Mouse (Mus musculus) thymus, postnatal 36 days (tissue): ENCODE measurements around the gene Thtpa.

ENCODE experiments used
- DNase-seq, 2 experiments: peaks; one replicate each; pipeline ENCODE4 v3.0.0; 2022; ENCODE audit warnings: mixed read lengths in 2 of 2

Thtpa gene

DNA sequence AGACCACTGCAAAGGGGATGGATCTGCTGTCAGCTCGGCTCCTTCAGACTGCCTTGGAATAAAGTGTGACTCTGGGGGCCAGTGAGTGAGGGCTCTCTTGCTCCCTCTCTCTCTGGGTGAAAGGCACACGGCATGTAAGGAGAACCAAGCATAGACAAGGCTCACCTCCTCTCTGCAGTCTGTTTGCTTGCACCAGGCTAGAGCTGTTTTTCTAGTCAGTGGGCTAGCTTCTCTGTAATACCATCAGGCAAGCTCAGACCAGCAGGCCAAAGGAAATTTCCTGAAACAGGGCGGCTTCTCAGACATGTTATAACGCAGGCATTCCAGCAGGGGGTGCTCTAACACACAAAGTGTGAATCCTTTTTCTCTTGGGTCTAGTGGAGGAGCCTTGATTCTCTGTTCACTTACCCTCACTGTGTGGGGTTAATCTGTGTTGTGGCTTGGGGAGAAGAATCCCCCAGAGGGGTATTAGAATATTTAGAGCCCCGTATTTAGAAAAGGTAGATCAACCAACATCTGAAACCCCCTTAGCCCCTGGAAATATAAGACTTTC lies 53.9 kb downstream of the Thtpa start:
- DNase-seq = peak; percentile 27 to 49
